Mouse (Mus musculus) neural tube, embryonic 12.5 days (tissue): ENCODE data around the gene Snx18. TPM values are rescaled to one million over a fixed set of nuclear protein-coding genes. Genes with fewer than 3 reads are reported as not detected.

Experiments
- ATAC-seq: fragments of 200-750 bp; cut with Nextera tagmentation; 2 replicates; pipeline ENCODE4 v1.8.0; 2017; ENCODE audit warnings: low read depth, mild to moderate bottlenecking, moderate TSS enrichment, moderate library complexity; ENCODE audit not compliant: low FRiP score
- H3K27ac ChIP-seq: fragments of 300-500 bp; sonication (generic); 2 replicates; pipeline ENCODE4 v1.5.1; 2016
- H3K27me3 ChIP-seq: fragments of 300-500 bp; sonication (generic); replicated peaks from 2 replicates; pipeline ENCODE4 v1.6.1; 2016; ENCODE audit warnings: mild to moderate bottlenecking
- H3K36me3 ChIP-seq: fragments of 300-500 bp; sonication (generic); 2 replicates; pipeline ENCODE4 v1.6.1; 2016; ENCODE audit warnings: mild to moderate bottlenecking
- H3K4me1 ChIP-seq: fragments of 300-500 bp; sonication (generic); 2 replicates; pipeline ENCODE4 v1.6.1; 2016
- H3K4me2 ChIP-seq: fragments of 300-500 bp; sonication (generic); replicated peaks from 2 replicates; pipeline ENCODE4 v1.6.1; 2016; ENCODE audit warnings: mild to moderate bottlenecking
- H3K4me3 ChIP-seq: fragments of 300-500 bp; sonication (generic); 2 replicates; pipeline ENCODE4 v1.5.1; 2016
- H3K9ac ChIP-seq: fragments of 300-500 bp; sonication (generic); 2 replicates; pipeline ENCODE4 v1.6.1; 2016; ENCODE audit warnings: mild to moderate bottlenecking
- H3K9me3 ChIP-seq: fragments of 300-500 bp; sonication (generic); 2 replicates; pipeline ENCODE4 v1.6.1; 2016; ENCODE audit warnings: mild to moderate bottlenecking
- WGBS: fragments of 180-500 bp; shearing (Covaris S2); methylation state at CpG from one replicate; pipeline ENCODE4 v1.1.7; 2016; 5-methylcytosine and 5-hydroxymethylcytosine counted together
- polyA plus RNA-seq: library from polyadenylated mRNA; unstranded; fragments of >200 nt; fragmentation: Nextera tagmentation; extraction: Ambion mirVana; gene quantifications from 2 replicates; pipeline ENCODE4 v1.2.1, GENCODE M21; 2016

Snx18 gene
- polyA plus RNA-seq, 1 experiment from 2014 or later: 36.2 TPM

GRCm38 (mm10) chr13:113602882-113603342 is 15.5 kb downstream of the Snx18 start:
- H3K27ac ChIP-seq: no peak overlapping the region
- H3K9me3 ChIP-seq: no peaks in the 10 kb centered on the region
- no peak overlapping the region for H3K4me3 ChIP-seq
- peaks cover 10% of the 10 kb centered on the region; the same call in 1 of the 2 replicates for H3K4me1 ChIP-seq
- WGBS: 89% methylated on average over 17 of the region's 17 CpGs
- H3K9ac ChIP-seq: no peak overlapping the region
- no peaks in the 10 kb centered on the region for H3K27me3 ChIP-seq
- H3K36me3 ChIP-seq: no peaks in the 10 kb centered on the region
- no peak for ATAC-seq
- H3K4me2 ChIP-seq: no peak overlapping the region

DNA sequence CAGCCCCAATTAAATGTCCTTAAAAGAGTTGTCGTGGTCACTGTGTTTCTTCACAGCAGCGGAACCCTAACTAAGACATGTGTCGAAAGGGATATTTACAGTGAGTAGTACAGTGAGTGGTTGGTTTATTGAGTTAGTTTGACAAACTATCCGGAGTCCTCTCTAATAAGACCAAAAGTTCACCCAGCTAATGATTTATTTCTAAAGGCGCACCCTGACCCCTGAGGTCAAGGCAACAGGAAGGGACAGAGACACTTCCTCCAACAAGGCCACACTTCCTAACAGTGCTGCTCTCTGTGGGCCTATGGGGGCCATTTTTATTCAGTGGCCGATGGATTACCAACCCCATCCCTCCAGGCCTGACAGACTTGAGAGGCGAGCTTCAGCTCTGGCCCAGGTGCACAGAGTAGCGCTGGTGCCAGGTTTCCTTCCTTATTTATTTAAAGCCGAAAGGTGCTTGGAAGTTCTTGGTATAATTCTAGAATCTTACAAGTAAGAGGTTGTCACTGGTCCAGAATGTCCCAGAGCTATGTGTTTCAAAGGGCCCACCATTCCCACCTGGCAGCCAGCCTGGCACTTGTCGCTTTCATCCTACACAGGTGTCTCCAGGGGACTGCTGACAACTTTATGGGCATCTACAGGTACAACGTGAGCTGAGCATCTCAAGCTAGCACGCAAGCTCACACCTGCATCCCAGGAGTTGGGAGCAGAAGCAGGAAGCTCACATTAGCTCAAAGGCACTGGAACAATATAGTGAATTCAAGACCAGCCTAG is 16.3 kb downstream of the Snx18 start:
- no peak for ATAC-seq
- 94% methylated on average over 12 of the region's 12 CpGs for WGBS
- Histone ChIP-seq H3K9ac (no peak overlapping the region), H3K27ac (no peak overlapping the region), H3K4me3 (no peak overlapping the region), H3K4me1 (peaks cover 19% of the 10 kb centered on the region), H3K36me3 (no peaks in the 10 kb centered on the region), H3K9me3 (no peaks in the 10 kb centered on the region), H3K4me2 (no peak overlapping the region), H3K27me3 (no peaks in the 10 kb centered on the region)

- Histone ChIP-seq H3K36me3 (no peaks in the 10 kb centered on the region), H3K4me1 (peaks cover 30% of the 10 kb centered on the region), H3K9ac (no peak overlapping the region), H3K4me3 (no peak overlapping the region), H3K27ac (no peak overlapping the region), H3K27me3 (no peaks in the 10 kb centered on the region), H3K4me2 (no peak overlapping the region), H3K9me3 (no peaks in the 10 kb centered on the region)
- no peak for ATAC-seq
- 91% methylated on average over 18 of the region's 18 CpGs for WGBS
These were observed 17.6 kb downstream of the Snx18 start for GRCm38 (mm10) chr13:113600531-113601463.

- H3K27me3 ChIP-seq: no peaks in the 10 kb centered on the region
- ATAC-seq: no peak
- H3K4me3 ChIP-seq: no peak overlapping the region
- H3K4me1 ChIP-seq: peaks cover 30% of the 10 kb centered on the region
- no peaks in the 10 kb centered on the region for H3K36me3 ChIP-seq
- no peak overlapping the region for H3K4me2 ChIP-seq
- no peak overlapping the region for H3K27ac ChIP-seq
- 92% methylated on average over 22 of the region's 22 CpGs for WGBS
- H3K9ac ChIP-seq: no peak overlapping the region
- no peaks in the 10 kb centered on the region for H3K9me3 ChIP-seq
These were observed 18.4 kb downstream of the Snx18 start for GRCm38 (mm10) chr13:113599701-113600530.

DNA sequence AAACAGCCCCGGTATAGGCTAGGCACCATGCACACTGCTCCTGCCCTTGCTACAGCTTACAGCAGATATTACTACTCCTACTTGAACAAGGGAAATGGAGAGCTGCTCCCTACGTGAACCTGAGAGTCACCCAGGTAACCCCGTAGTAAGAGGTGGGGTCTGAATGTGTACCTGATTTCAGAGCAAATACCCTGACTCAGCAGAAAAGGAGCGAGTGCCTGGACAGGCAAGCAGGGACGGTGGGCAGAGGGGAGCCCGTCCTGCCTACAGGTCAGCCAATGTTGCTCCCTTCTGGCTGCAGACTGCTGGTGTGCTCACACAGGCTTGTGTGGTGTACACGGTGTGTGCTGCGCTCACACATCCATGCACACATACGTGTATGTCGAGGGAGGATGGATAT is 20.7 kb downstream of the Snx18 start:
- Histone ChIP-seq H3K36me3 (peaks cover 10% of the 10 kb centered on the region), H3K4me3 (no peak overlapping the region), H3K27me3 (no peaks in the 10 kb centered on the region), H3K4me2 (no peak overlapping the region), H3K4me1 (peaks cover 26% of the 10 kb centered on the region), H3K9me3 (no peaks in the 10 kb centered on the region), H3K27ac (no peak overlapping the region), H3K9ac (no peak overlapping the region)
- no peak for ATAC-seq
- WGBS: 87% methylated on average over 10 of the region's 10 CpGs

- Histone ChIP-seq H3K4me3 (no peak overlapping the region), H3K36me3 (peaks cover 10% of the 10 kb centered on the region), H3K9me3 (no peaks in the 10 kb centered on the region), H3K4me2 (no peak overlapping the region), H3K27ac (no peak overlapping the region), H3K27me3 (no peaks in the 10 kb centered on the region), H3K9ac (no peak overlapping the region), H3K4me1 (peaks cover 26% of the 10 kb centered on the region)
- no peak for ATAC-seq
- WGBS: 71% methylated on average over 13 of the region's 13 CpGs
These were observed 21.4 kb downstream of the Snx18 start for GRCm38 (mm10) chr13:113596821-113597541.

GRCm38 (mm10) chr13:113595987-113596386 is 22.4 kb downstream of the Snx18 start:
- Histone ChIP-seq H3K4me3 (no peak overlapping the region), H3K4me1 (peaks cover 26% of the 10 kb centered on the region), H3K4me2 (no peak overlapping the region), H3K27ac (no peak overlapping the region), H3K9me3 (no peaks in the 10 kb centered on the region), H3K27me3 (no peaks in the 10 kb centered on the region), H3K9ac (no peak overlapping the region), H3K36me3 (peaks cover 10% of the 10 kb centered on the region)
- 69% methylated on average over 8 of the region's 8 CpGs for WGBS
- ATAC-seq: no peak

DNA sequence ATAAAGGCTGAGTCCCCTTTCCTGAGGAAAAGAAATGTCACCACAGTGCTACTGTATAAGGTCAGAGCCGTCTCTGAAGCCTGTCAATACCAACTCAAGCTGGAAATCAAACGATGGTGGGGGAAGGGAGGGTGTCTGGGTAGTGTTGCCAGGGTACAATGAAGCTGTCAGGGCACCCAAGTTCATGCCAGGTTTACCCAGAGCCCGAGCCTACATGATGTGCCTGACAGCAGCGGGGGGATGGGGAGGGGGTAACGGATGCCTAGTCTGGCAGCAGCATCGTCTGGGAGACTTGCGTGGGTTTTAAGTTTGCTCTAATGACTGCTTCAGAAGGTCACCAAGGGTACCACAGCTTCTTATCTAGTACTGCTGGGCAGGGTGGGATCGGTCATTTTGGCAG is 23.1 kb downstream of the Snx18 start:
- H3K27me3 ChIP-seq: no peaks in the 10 kb centered on the region
- H3K36me3 ChIP-seq: peaks cover 10% of the 10 kb centered on the region
- no peak overlapping the region for H3K9ac ChIP-seq
- no peak; the same call in 1 of the 2 replicates for ATAC-seq
- no peaks in the 10 kb centered on the region for H3K9me3 ChIP-seq
- H3K4me3 ChIP-seq: no peak overlapping the region
- peaks cover 26% of the 10 kb centered on the region for H3K4me1 ChIP-seq
- no peak overlapping the region for H3K4me2 ChIP-seq
- no peak overlapping the region for H3K27ac ChIP-seq
- 71% methylated on average over 8 of the region's 8 CpGs for WGBS

GRCm38 (mm10) chr13:113594361-113594760 is 24.0 kb downstream of the Snx18 start:
- H3K27me3 ChIP-seq: no peaks in the 10 kb centered on the region
- WGBS: 80% methylated on average over 12 of the region's 12 CpGs
- no peak overlapping the region for H3K4me2 ChIP-seq
- no peak for ATAC-seq
- H3K36me3 ChIP-seq: peaks cover 10% of the 10 kb centered on the region
- H3K4me3 ChIP-seq: no peak overlapping the region
- H3K4me1 ChIP-seq: peaks cover 26% of the 10 kb centered on the region
- H3K27ac ChIP-seq: no peak overlapping the region
- no peak overlapping the region for H3K9ac ChIP-seq
- no peaks in the 10 kb centered on the region for H3K9me3 ChIP-seq

DNA sequence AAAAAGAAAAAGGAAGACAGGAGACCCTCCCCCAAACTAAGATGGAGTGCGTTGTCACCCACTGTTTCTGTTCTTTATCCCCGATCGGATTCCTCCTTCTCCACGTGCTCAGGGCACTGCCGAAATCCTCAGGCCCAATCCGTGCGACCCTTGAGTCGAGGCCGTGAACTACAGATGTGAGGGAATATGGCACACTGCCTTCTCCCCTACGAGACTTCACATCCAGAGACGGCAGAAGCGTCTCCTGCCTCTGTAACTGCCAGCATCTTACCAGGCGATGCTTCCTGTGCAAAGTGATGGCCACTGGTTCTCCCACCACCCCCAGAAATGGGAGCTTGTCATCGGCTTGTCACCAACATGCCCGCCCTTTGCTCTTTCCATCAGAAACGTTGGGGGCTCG is 24.7 kb downstream of the Snx18 start:
- Histone ChIP-seq H3K4me3 (no peak overlapping the region), H3K4me1 (peaks cover 26% of the 10 kb centered on the region), H3K4me2 (no peak overlapping the region), H3K27ac (no peak overlapping the region), H3K9ac (no peak overlapping the region), H3K27me3 (no peaks in the 10 kb centered on the region), H3K36me3 (peaks cover 10% of the 10 kb centered on the region), H3K9me3 (no peaks in the 10 kb centered on the region)
- 83% methylated on average over 17 of the region's 17 CpGs for WGBS
- no peak for ATAC-seq

- Histone ChIP-seq H3K4me2 (no peak overlapping the region), H3K4me1 (peaks cover 28% of the 10 kb centered on the region), H3K4me3 (no peak overlapping the region), H3K9ac (no peak overlapping the region), H3K27me3 (no peaks in the 10 kb centered on the region), H3K9me3 (no peaks in the 10 kb centered on the region), H3K27ac (no peak overlapping the region), H3K36me3 (peaks cover 10% of the 10 kb centered on the region)
- WGBS: 69% methylated on average over 13 of the region's 13 CpGs
- ATAC-seq: no peak
These were observed 25.6 kb downstream of the Snx18 start for GRCm38 (mm10) chr13:113592703-113593200.
